Mouse (Mus musculus) limb, embryonic 15.5 days (tissue): ENCODE measurements at regions not wholly inside any gene's neighbourhood (a gene's known extent, or its start where the extent isn't known, plus 50 kb on each side); places are given as distances from the start of the nearest gene placed in this dataset.
A peak's percentile ranks its signal among the peaks of the same experiment; 100 is the strongest.

ENCODE experiments used
- ATAC-seq: fragments of 200-750 bp; cut with Nextera tagmentation; 2 replicates; pipeline ENCODE4 v1.8.0; 2017; ENCODE audit warnings: low read depth, moderate TSS enrichment; ENCODE audit not compliant: insufficient number of reproducible peaks, low FRiP score, low TSS enrichment
- H3K27ac ChIP-seq: fragments of 300-500 bp; sonication (generic); 2 replicates; pipeline ENCODE4 v1.5.1; 2015; ENCODE audit warnings: moderate library complexity, mild to moderate bottlenecking, inconsistent platforms
- H3K27me3 ChIP-seq: fragments of 300-500 bp; sonication (generic); 2 replicates; pipeline ENCODE4 v1.6.1; 2015; ENCODE audit warnings: inconsistent platforms
- H3K36me3 ChIP-seq: fragments of 300-500 bp; sonication (generic); 2 replicates; pipeline ENCODE4 v1.6.1; 2015; ENCODE audit warnings: inconsistent platforms
- H3K4me1 ChIP-seq: fragments of 300-500 bp; sonication (generic); 2 replicates; pipeline ENCODE4 v1.6.1; 2015; ENCODE audit warnings: inconsistent platforms
- H3K4me2 ChIP-seq: fragments of 300-500 bp; sonication (generic); 2 replicates; pipeline ENCODE4 v1.6.1; 2015; ENCODE audit warnings: mild to moderate bottlenecking, inconsistent platforms
- H3K4me3 ChIP-seq: fragments of 300-500 bp; sonication (generic); 2 replicates; pipeline ENCODE4 v1.5.1; 2015; ENCODE audit warnings: mild to moderate bottlenecking, inconsistent platforms
- H3K9ac ChIP-seq: fragments of 300-500 bp; sonication (generic); 2 replicates; pipeline ENCODE4 v1.6.1; 2015; ENCODE audit warnings: inconsistent platforms
- H3K9me3 ChIP-seq: fragments of 300-500 bp; sonication (generic); 2 replicates; pipeline ENCODE4 v1.6.1; 2016; ENCODE audit warnings: inconsistent platforms
- WGBS: fragments of 180-500 bp; shearing (Covaris S2); methylation state at CpG from one replicate; pipeline ENCODE4 v1.1.7; 2015; 5-methylcytosine and 5-hydroxymethylcytosine counted together

GRCm38 (mm10) chr4:58693018-58693417, 94.5 kb downstream of the Olfr267 start:
- WGBS, result 86% methylated on average over 6 of the region's 6 CpGs
- no peak overlapping the region for H3K9ac ChIP-seq
- H3K4me3 ChIP-seq, result no peak overlapping the region
- no peaks in the 10 kb centered on the region for H3K9me3 ChIP-seq
- H3K27me3 ChIP-seq, result no peaks in the 10 kb centered on the region
- no peak for ATAC-seq
- no peak overlapping the region for H3K27ac ChIP-seq
- no peak overlapping the region for H3K4me2 ChIP-seq
- H3K36me3 ChIP-seq, result no peaks in the 10 kb centered on the region
- H3K4me1 ChIP-seq, result no peaks in the 10 kb centered on the region

- H3K36me3 ChIP-seq, result no peaks in the 10 kb centered on the region
- WGBS, result 91% methylated on average over 4 of the region's 4 CpGs
- no peak overlapping the region for H3K27ac ChIP-seq
Observed at GRCm38 (mm10) chr4:58681926-58682325, 105.6 kb downstream of the Olfr267 start.

DNA sequence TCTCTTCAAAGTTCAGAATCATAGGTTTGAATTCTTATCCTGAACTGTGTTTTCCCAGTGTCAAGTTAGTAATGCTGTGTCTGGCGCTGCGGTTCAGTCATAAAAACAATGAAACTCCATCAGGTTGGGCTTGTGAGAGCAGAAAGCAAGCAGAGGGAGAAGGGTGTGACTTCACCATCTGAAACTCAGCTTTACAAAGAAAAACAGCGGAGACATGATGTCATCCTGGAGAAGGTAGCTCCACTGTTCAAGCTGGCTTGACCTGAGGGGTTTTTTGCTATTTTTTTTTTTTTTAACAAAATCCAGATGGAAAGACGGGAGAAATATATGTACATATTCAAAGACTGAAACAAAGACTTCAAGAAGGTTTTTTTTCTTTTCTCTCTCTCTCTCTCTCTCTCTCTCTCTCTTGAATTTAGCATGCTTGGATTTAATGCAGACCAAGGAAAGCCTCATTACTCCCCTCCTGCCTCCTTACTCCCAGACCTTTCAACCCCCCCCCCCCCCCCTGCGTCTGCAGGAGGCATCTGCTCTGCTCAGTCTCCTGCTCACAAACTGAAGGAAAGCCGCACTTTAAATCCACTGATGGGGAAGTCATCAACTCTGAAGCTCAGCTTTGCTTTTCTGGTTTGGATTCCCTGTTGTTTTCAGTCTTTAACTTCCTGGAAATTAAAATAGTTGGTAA, 109.7 kb downstream of the Olfr267 start:
- H3K27ac ChIP-seq, result peak overlapping the region; percentile 79
- H3K9me3 ChIP-seq, result no peaks in the 10 kb centered on the region
- H3K36me3 ChIP-seq, result no peaks in the 10 kb centered on the region
- no peaks in the 10 kb centered on the region for H3K27me3 ChIP-seq
- 0 out of 2 replicates have a peak overlapping the region, but pooled peaks have one; percentile 1 for H3K4me2 ChIP-seq
- 22% methylated on average over 6 of the region's 6 CpGs for WGBS
- H3K4me1 ChIP-seq, result peaks cover 7% of the 10 kb centered on the region; the same call in 1 of the 2 replicates
- H3K9ac ChIP-seq, result no peak overlapping the region
- H3K4me3 ChIP-seq, result no peak overlapping the region
- ATAC-seq, result peak; percentile 86

More at GRCm38 (mm10) chr4:58681926-58682325, 105.6 kb downstream of the Olfr267 start:
- Histone ChIP-seq H3K4me1 (peaks cover 7% of the 10 kb centered on the region; the same call in 1 of the 2 replicates), H3K4me2 (no peak overlapping the region), H3K4me3 (no peak overlapping the region), H3K27me3 (no peaks in the 10 kb centered on the region), H3K9me3 (no peaks in the 10 kb centered on the region), H3K9ac (no peak overlapping the region)
- ATAC-seq, result no peak

DNA sequence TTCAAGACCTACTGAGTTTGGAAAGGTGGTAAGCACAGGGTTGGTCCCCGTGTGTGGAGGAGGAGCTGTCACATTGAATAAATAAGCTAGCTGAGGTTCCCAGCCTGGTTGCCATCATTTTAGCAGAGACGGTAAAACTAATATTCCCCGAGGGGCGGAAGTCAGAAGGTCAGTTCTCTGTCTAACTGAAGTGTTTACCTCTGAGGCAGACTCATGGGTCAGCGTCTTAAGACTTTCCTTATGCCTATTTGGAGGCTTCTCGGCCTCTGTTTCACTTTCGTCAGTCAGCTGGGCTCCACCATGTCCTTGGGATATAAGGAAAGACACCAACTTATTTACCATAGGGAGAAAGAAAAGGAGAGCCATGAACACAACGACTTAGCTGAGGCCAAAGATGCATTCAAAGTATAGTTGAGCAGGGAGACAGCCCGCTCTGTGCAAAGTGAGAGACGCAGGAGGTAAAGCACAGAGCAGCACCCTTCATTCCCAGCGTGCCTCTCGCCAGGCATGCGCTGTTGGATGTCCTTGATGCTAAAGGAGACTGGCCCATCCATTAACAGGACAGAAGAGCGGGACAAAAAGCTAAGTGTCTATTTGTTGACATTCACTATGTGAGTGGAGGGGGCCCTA, 116.0 kb downstream of the Olfr267 start:
- Histone ChIP-seq H3K27me3 (no peaks in the 10 kb centered on the region), H3K36me3 (no peaks in the 10 kb centered on the region), H3K4me1 (peaks cover 31% of the 10 kb centered on the region), H3K4me2 (0 out of 2 replicates have a peak overlapping the region, but pooled peaks have one; percentile 20), H3K9me3 (no peaks in the 10 kb centered on the region), H3K4me3 (no peak overlapping the region), H3K9ac (no peak overlapping the region), H3K27ac (peak overlapping the region; percentile 63)
- no peak for ATAC-seq
- WGBS, result 40% methylated on average over 14 of the region's 14 CpGs

GRCm38 (mm10) chr4:58670906-58671250, 116.6 kb downstream of the Olfr267 start:
- Histone ChIP-seq H3K27ac (peak overlapping the region; percentile 84), H3K9me3 (no peaks in the 10 kb centered on the region), H3K4me2 (peak overlapping the region; percentile 27), H3K27me3 (no peaks in the 10 kb centered on the region), H3K4me1 (peaks cover 31% of the 10 kb centered on the region), H3K36me3 (no peaks in the 10 kb centered on the region), H3K9ac (no peak overlapping the region), H3K4me3 (peak overlapping the region; percentile 16; the same call in 1 of the 2 replicates)
- WGBS, result 6% methylated on average over 6 of the region's 6 CpGs
- ATAC-seq, result peak; percentile 2; the same call in 1 of the 2 replicates

DNA sequence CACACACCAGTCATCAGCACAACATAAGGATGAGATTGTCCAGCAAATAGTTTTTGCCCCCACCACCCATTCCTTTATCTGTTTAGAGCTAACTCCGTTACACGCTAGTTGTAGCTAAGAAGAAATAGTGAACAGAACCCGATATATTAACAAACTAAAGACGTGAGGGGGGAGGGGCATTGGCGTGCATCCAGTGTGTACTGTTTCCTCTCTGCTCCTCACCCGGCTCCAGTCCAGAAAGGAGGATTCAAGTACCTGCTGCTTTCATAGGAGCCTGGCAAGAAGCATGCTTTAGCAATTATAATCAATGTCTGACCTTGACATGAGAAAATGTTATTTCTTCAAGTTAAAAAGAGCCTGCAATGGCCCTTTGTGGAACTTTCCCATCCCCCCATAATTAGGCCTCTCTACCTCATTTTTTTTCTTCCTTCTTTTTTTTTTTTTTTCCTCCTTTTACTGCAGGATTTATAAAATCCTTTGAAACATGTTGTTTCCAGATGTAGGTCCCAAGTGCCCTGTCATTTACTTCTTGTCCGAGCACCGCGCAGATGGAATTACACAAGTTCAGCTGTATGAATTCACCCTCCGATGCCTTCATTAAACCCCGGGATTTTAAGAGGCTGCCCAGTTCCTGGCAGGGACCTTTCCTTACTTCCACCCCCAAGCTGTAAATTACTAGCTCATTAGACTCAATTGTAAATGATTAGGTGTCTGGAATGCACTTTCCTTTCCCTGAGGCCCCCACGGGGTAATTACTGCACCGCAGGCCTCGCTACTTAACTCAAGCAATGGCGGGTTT, 116.6 kb upstream of the Lpar1 start:
- peaks cover 31% of the 10 kb centered on the region for H3K4me1 ChIP-seq
- peak overlapping the region; percentile 16; the same call in 1 of the 2 replicates for H3K4me3 ChIP-seq
- no peaks in the 10 kb centered on the region for H3K36me3 ChIP-seq
- H3K27ac ChIP-seq, result peak overlapping the region; percentile 84
- no peaks in the 10 kb centered on the region for H3K27me3 ChIP-seq
- ATAC-seq, result peak; percentile 74
- WGBS, result 9% methylated on average over 15 of the region's 15 CpGs
- H3K9ac ChIP-seq, result no peak overlapping the region
- peak overlapping the region; percentile 27 for H3K4me2 ChIP-seq
- no peaks in the 10 kb centered on the region for H3K9me3 ChIP-seq

GRCm38 (mm10) chr4:58668368-58669153, 114.9 kb upstream of the Lpar1 start:
- Histone ChIP-seq H3K27me3 (no peaks in the 10 kb centered on the region), H3K4me2 (no peak overlapping the region), H3K9me3 (no peaks in the 10 kb centered on the region), H3K27ac (peak overlapping the region; percentile 84), H3K9ac (no peak overlapping the region), H3K36me3 (no peaks in the 10 kb centered on the region), H3K4me1 (peaks cover 33% of the 10 kb centered on the region), H3K4me3 (no peak overlapping the region)
- 23% methylated on average over 8 of the region's 8 CpGs for WGBS
- no peak for ATAC-seq

- no peak overlapping the region for H3K4me2 ChIP-seq
- H3K36me3 ChIP-seq, result no peaks in the 10 kb centered on the region
- no peak for ATAC-seq
- no peaks in the 10 kb centered on the region for H3K27me3 ChIP-seq
- H3K27ac ChIP-seq, result 0 out of 2 replicates have a peak overlapping the region, but pooled peaks have one; percentile 18
- H3K4me1 ChIP-seq, result peaks cover 29% of the 10 kb centered on the region
- no peak overlapping the region for H3K9ac ChIP-seq
- no peaks in the 10 kb centered on the region for H3K9me3 ChIP-seq
- no peak overlapping the region for H3K4me3 ChIP-seq
- 30% methylated on average over 6 of the region's 6 CpGs for WGBS
Observed at GRCm38 (mm10) chr4:58663628-58664205, 110.0 kb upstream of the Lpar1 start.

- 34% methylated on average over 4 of the region's 4 CpGs for WGBS
- no peak overlapping the region for H3K4me2 ChIP-seq
- H3K9me3 ChIP-seq, result no peaks in the 10 kb centered on the region
- peaks cover 21% of the 10 kb centered on the region for H3K4me1 ChIP-seq
- no peaks in the 10 kb centered on the region for H3K27me3 ChIP-seq
- H3K9ac ChIP-seq, result no peak overlapping the region
- H3K27ac ChIP-seq, result 0 out of 2 replicates have a peak overlapping the region, but pooled peaks have one; percentile 47
- no peak for ATAC-seq
- H3K36me3 ChIP-seq, result no peaks in the 10 kb centered on the region
- no peak overlapping the region for H3K4me3 ChIP-seq
Observed at GRCm38 (mm10) chr4:58661781-58662293, 108.1 kb upstream of the Lpar1 start.

- 39% methylated on average over 5 of the region's 5 CpGs for WGBS
- Histone ChIP-seq H3K36me3 (no peaks in the 10 kb centered on the region), H3K27ac (peak overlapping the region; percentile 39; the same call in 1 of the 2 replicates), H3K4me2 (no peak overlapping the region), H3K4me1 (peaks cover 21% of the 10 kb centered on the region), H3K9me3 (no peaks in the 10 kb centered on the region), H3K27me3 (no peaks in the 10 kb centered on the region), H3K9ac (no peak overlapping the region), H3K4me3 (no peak overlapping the region)
- no peak for ATAC-seq
Observed at GRCm38 (mm10) chr4:58660511-58660910, 106.8 kb upstream of the Lpar1 start.

DNA sequence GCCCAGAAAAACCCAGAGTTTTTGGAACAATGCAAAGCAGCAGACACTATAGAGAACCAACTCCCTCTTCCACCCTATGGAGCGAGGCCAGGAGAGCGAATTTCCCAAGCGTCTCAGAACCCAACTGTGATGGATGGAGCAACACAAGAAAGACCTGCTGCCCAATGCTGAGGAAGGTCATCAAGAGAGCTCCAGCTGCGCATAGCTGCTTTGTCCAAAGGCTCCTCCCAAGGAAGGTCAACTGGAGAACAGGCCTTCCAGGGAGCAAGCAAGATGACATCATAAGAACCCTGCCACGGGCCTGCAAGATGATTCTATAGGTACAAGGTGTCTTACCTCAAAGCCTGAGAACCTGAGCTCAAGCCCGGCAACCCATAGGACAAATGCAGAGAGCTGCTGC, 104.5 kb upstream of the Lpar1 start:
- no peak overlapping the region for H3K4me2 ChIP-seq
- H3K9ac ChIP-seq, result no peak overlapping the region
- no peak overlapping the region for H3K4me3 ChIP-seq
- no peak for ATAC-seq
- no peaks in the 10 kb centered on the region for H3K9me3 ChIP-seq
- H3K27ac ChIP-seq, result no peak overlapping the region
- H3K27me3 ChIP-seq, result no peaks in the 10 kb centered on the region
- WGBS, result 70% methylated on average over 6 of the region's 6 CpGs
- H3K36me3 ChIP-seq, result no peaks in the 10 kb centered on the region
- H3K4me1 ChIP-seq, result peaks cover 17% of the 10 kb centered on the region
